Mouse (Mus musculus) testis, adult 2 months (tissue): ENCODE results near the gene Fam107b.

Experiments
- CTCF ChIP-seq: fragments of 200-500 bp; IDR thresholded peaks from 2 replicates; pipeline ENCODE4 v1.5.1; 2012; ENCODE audit warnings: low read depth, mild to moderate bottlenecking, inconsistent platforms, low read length, moderate library complexity; ENCODE audit not compliant: control insufficient read depth, insufficient read depth, insufficient replicate concordance
- POLR2A ChIP-seq: fragments of 200-500 bp; IDR thresholded peaks from 2 replicates; pipeline ENCODE4 v1.6.1; 2012; ENCODE audit warnings: low read depth, mild to moderate bottlenecking, inconsistent platforms, low read length, moderate library complexity; ENCODE audit not compliant: control insufficient read depth

- TF ChIP-seq CTCF (no peak), POLR2A (no peak)
Measured at GRCm38 (mm10) chr2:3810321-3810720, 240.0 kb downstream of the Fam107b start.
